Mouse (Mus musculus): ENCODE results near the gene Ttc6. TPM values are rescaled to one million over a fixed set of nuclear protein-coding genes. Genes with fewer than 3 reads are reported as not detected.

The Ttc6 gene
- polyA plus RNA-seq, 1 experiment from 2014 or later, result 1.6 TPM

GRCm38 (mm10) chr12:57549667-57550160 is 14.2 kb upstream of the Ttc6 start:
- Histone ChIP-seq H3K4me2 (ENCODE audit: low read length) (peak overlapping the region; percentile 8), H3K9ac (replicated peaks; ENCODE audit: low read length) (no peak overlapping the region), H3K27me3 (ENCODE audit: control insufficient read depth, insufficient read depth, low read length) (peaks cover 96% of the 10 kb centered on the region), H3K27ac (replicated peaks; ENCODE audit: low read depth, low read length) (no peak overlapping the region), H3K4me3 (replicated peaks; ENCODE audit: low read depth, low read length) (no peak overlapping the region), H3K9me3 (ENCODE audit: control insufficient read depth, low read length) (no peaks in the 10 kb centered on the region), H3K4me1 (ENCODE audit: control insufficient read depth, insufficient read depth, low read length) (0 out of 2 replicates have a peak, but pooled peaks cover 10% of the 10 kb centered on the region), H3K36me3 (ENCODE audit: control insufficient read depth, insufficient read depth, low read length) (no peaks in the 10 kb centered on the region)
- no peak for ATAC-seq (ENCODE audit: low FRiP score, low TSS enrichment)
- 1% methylated on average over 15 of the region's 15 CpGs for WGBS
- DNase-seq, result no peak

DNA sequence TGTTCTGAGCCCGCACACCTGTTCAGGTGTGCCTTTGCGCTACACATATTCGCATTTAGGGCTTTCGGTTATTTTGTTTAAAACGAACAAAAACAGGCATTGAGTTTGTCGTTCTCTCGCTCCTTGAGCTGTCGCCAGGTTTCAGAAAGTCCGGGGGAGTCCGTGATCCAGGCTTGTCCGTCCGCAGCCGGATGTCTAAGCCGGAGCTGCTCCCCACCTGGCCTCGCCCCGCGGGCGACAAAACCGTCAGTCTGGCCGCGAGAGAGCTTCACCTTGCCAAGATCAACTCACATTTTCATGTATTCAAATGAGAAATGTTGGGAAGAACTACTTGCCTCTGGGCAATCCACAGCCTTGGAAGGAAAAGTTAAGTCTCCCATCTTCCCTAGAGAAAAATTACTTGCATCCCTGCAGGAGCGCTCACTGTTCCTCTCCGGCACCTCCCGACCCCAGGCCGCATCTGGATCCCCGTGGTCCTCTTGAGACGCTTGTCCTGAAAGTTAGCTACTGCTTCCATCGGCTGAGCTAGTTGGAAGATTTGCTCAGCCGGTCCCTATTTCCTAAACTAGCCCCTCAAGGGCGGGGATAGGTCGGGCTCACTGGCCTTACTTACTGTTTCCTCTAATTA is 13.6 kb upstream of the Ttc6 start:
- H3K9me3 ChIP-seq (ENCODE audit: control insufficient read depth, low read length), result no peaks in the 10 kb centered on the region
- peaks cover 96% of the 10 kb centered on the region for H3K27me3 ChIP-seq (ENCODE audit: control insufficient read depth, insufficient read depth, low read length)
- H3K4me3 ChIP-seq (replicated peaks; ENCODE audit: low read depth, low read length), result no peak overlapping the region
- H3K9ac ChIP-seq (replicated peaks; ENCODE audit: low read length), result no peak overlapping the region
- H3K36me3 ChIP-seq (ENCODE audit: control insufficient read depth, insufficient read depth, low read length), result no peaks in the 10 kb centered on the region
- ATAC-seq (ENCODE audit: low FRiP score, low TSS enrichment) (no peak), DNase-seq (no peak)
- H3K27ac ChIP-seq (replicated peaks; ENCODE audit: low read depth, low read length), result no peak overlapping the region
- peak overlapping the region; percentile 8; the same call in 1 of the 2 replicates for H3K4me2 ChIP-seq (ENCODE audit: low read length)
- 0 out of 2 replicates have a peak, but pooled peaks cover 8% of the 10 kb centered on the region for H3K4me1 ChIP-seq (ENCODE audit: control insufficient read depth, insufficient read depth, low read length)
- WGBS, result under 1% methylated on average over 31 of the region's 31 CpGs

- Histone ChIP-seq H3K36me3 (ENCODE audit: control insufficient read depth, insufficient read depth, low read length) (no peaks in the 10 kb centered on the region), H3K4me1 (ENCODE audit: control insufficient read depth, insufficient read depth, low read length) (0 out of 2 replicates have a peak, but pooled peaks cover 2% of the 10 kb centered on the region), H3K4me3 (replicated peaks; ENCODE audit: low read depth, low read length) (no peak overlapping the region), H3K9ac (replicated peaks; ENCODE audit: low read length) (no peak overlapping the region), H3K4me2 (ENCODE audit: low read length) (no peak overlapping the region), H3K9me3 (ENCODE audit: control insufficient read depth, low read length) (no peaks in the 10 kb centered on the region), H3K27me3 (ENCODE audit: control insufficient read depth, insufficient read depth, low read length) (peaks cover 99% of the 10 kb centered on the region), H3K27ac (replicated peaks; ENCODE audit: low read depth, low read length) (no peak overlapping the region)
- DNase-seq (no peak), ATAC-seq (ENCODE audit: low FRiP score, low TSS enrichment) (no peak)
- WGBS, result 2% methylated on average over 8 of the region's 8 CpGs
Observed at GRCm38 (mm10) chr12:57550881-57551280, 13.0 kb upstream of the Ttc6 start.

DNA sequence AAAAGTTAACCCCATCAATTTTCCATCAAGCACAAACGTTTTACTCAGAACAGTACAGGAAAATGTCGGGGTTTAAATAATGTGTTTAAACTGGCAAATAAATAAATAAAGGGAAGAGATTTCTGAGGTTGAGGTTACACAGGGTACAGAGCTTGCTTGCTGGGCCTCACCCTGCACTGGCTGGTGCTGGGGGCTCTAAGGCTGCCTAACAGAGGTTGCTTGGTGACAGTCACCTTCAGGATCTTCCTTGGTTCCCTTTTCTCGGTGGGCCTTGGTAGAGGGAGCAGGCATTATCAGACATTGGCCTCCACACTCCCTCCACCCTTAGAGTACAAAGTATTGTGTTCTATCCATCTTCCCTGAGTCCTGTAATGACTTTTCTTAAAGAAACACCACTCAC is 11.6 kb upstream of the Ttc6 start:
- Histone ChIP-seq H3K9me3 (ENCODE audit: control insufficient read depth, low read length) (no peaks in the 10 kb centered on the region), H3K9ac (replicated peaks; ENCODE audit: low read length) (no peak overlapping the region), H3K27ac (replicated peaks; ENCODE audit: low read depth, low read length) (no peak overlapping the region), H3K4me2 (ENCODE audit: low read length) (no peak overlapping the region), H3K36me3 (ENCODE audit: control insufficient read depth, insufficient read depth, low read length) (no peaks in the 10 kb centered on the region), H3K4me1 (ENCODE audit: control insufficient read depth, insufficient read depth, low read length) (no peaks in the 10 kb centered on the region), H3K27me3 (ENCODE audit: control insufficient read depth, insufficient read depth, low read length) (peaks cover 88% of the 10 kb centered on the region), H3K4me3 (replicated peaks; ENCODE audit: low read depth, low read length) (no peak overlapping the region)
- ATAC-seq (ENCODE audit: low FRiP score, low TSS enrichment) (no peak), DNase-seq (no peak)
- 14% methylated on average over 3 of the region's 3 CpGs for WGBS

DNA sequence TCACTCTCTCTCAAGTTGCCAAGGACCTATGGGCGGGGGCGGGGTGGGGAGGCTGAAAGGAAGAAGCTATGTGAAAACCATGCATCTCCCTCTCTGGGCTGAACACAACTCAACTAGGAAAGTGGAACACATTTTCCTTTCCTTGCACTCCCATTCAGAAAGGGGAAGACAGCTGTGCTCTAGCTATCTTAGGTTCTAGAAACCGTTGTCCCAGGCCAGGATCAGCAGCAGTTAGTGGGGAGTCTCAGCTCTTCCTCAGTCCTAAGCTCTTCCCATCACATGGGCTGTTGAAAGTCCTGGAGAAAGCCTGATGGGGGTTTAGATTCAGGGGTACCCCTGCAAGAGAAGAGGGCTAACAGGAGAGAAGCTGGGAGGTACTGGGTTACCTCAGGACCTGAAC is 9.8 kb upstream of the Ttc6 start:
- ATAC-seq (ENCODE audit: low FRiP score, low TSS enrichment) (no peak), DNase-seq (no peak)
- Histone ChIP-seq H3K9ac (replicated peaks; ENCODE audit: low read length) (no peak overlapping the region), H3K27me3 (ENCODE audit: control insufficient read depth, insufficient read depth, low read length) (peaks cover 70% of the 10 kb centered on the region), H3K9me3 (ENCODE audit: control insufficient read depth, low read length) (no peaks in the 10 kb centered on the region), H3K4me2 (ENCODE audit: low read length) (no peak overlapping the region), H3K4me3 (replicated peaks; ENCODE audit: low read depth, low read length) (no peak overlapping the region), H3K27ac (replicated peaks; ENCODE audit: low read depth, low read length) (no peak overlapping the region), H3K4me1 (ENCODE audit: control insufficient read depth, insufficient read depth, low read length) (no peaks in the 10 kb centered on the region), H3K36me3 (ENCODE audit: control insufficient read depth, insufficient read depth, low read length) (no peaks in the 10 kb centered on the region)
- WGBS, result 40% methylated on average over 3 of the region's 3 CpGs

- Histone ChIP-seq H3K9me3 (ENCODE audit: control insufficient read depth, low read length) (no peaks in the 10 kb centered on the region), H3K9ac (replicated peaks; ENCODE audit: low read length) (no peak overlapping the region), H3K36me3 (ENCODE audit: control insufficient read depth, insufficient read depth, low read length) (no peaks in the 10 kb centered on the region), H3K4me1 (ENCODE audit: control insufficient read depth, insufficient read depth, low read length) (0 out of 2 replicates have a peak, but pooled peaks cover 8% of the 10 kb centered on the region), H3K4me2 (ENCODE audit: low read length) (no peak overlapping the region), H3K27me3 (ENCODE audit: control insufficient read depth, insufficient read depth, low read length) (peaks cover 25% of the 10 kb centered on the region), H3K4me3 (replicated peaks; ENCODE audit: low read depth, low read length) (no peak overlapping the region), H3K27ac (replicated peaks; ENCODE audit: low read depth, low read length) (no peak overlapping the region)
- WGBS, result 45% methylated on average over 9 of the region's 9 CpGs
- no peak for DNase-seq
- ATAC-seq (ENCODE audit: low FRiP score, low TSS enrichment), result no peak
Observed at GRCm38 (mm10) chr12:57571773-57572172, 7.9 kb downstream of the Ttc6 start.

GRCm38 (mm10) chr12:57572415-57572814 is 8.5 kb downstream of the Ttc6 start:
- no peak overlapping the region for H3K9ac ChIP-seq (replicated peaks; ENCODE audit: low read length)
- H3K27me3 ChIP-seq (ENCODE audit: control insufficient read depth, insufficient read depth, low read length), result peaks cover 25% of the 10 kb centered on the region
- DNase-seq (no peak), ATAC-seq (ENCODE audit: low FRiP score, low TSS enrichment) (no peak)
- H3K27ac ChIP-seq (replicated peaks; ENCODE audit: low read depth, low read length), result no peak overlapping the region
- H3K4me1 ChIP-seq (ENCODE audit: control insufficient read depth, insufficient read depth, low read length), result 0 out of 2 replicates have a peak, but pooled peaks cover 8% of the 10 kb centered on the region
- no peaks in the 10 kb centered on the region for H3K9me3 ChIP-seq (ENCODE audit: control insufficient read depth, low read length)
- no peak overlapping the region for H3K4me3 ChIP-seq (replicated peaks; ENCODE audit: low read depth, low read length)
- H3K4me2 ChIP-seq (ENCODE audit: low read length), result no peak overlapping the region
- H3K36me3 ChIP-seq (ENCODE audit: control insufficient read depth, insufficient read depth, low read length), result no peaks in the 10 kb centered on the region

DNA sequence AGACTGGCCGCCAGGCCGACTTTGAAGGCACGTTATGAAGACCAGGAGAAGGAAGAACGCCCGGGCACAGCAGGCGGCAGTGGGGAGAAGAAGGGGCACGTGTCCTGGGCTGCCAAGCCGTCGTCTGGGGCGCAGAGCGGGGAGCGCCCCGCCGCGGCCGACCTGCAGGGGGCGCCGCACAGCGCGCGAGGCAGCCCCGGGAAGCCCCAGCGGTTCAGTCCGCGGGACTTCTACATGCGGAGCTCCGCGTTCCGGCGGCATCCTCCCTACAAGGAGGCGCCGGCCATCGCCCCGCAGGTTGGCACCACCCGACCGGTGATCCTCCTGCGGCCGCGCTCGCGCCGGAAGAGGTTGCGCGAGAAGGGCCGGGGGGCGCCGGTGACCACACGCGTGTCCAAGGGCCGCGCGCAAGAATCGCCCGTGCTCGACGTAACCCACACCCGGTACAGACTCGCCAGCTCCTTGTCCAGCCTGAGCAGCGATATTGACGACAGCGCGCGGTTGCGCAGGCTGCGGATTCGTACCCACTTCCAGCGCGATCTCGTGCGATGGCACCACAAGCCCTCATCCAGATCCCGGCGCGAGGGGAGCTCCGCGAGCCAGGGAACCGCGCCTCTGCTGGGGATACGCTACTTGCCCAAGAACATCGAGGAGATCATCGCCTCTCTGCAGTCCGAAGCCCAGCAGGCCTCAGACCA is 12.2 kb downstream of the Ttc6 start:
- no peaks in the 10 kb centered on the region for H3K36me3 ChIP-seq (ENCODE audit: control insufficient read depth, insufficient read depth, low read length)
- H3K9me3 ChIP-seq (ENCODE audit: control insufficient read depth, low read length), result no peaks in the 10 kb centered on the region
- 2% methylated on average over 80 of the region's 81 CpGs for WGBS
- peak overlapping the region; percentile 48 for H3K4me3 ChIP-seq (replicated peaks; ENCODE audit: low read depth, low read length)
- 0 out of 2 replicates have a peak, but pooled peaks cover 8% of the 10 kb centered on the region for H3K4me1 ChIP-seq (ENCODE audit: control insufficient read depth, insufficient read depth, low read length)
- peaks cover 24% of the 10 kb centered on the region for H3K27me3 ChIP-seq (ENCODE audit: control insufficient read depth, insufficient read depth, low read length)
- H3K9ac ChIP-seq (replicated peaks; ENCODE audit: low read length), result peak overlapping the region; percentile 43; the same call in 1 of the 2 replicates
- peak overlapping the region; percentile 77 for H3K4me2 ChIP-seq (ENCODE audit: low read length)
- DNase-seq (peak; percentile 77), ATAC-seq (ENCODE audit: low FRiP score, low TSS enrichment) (peak; percentile 89)
- H3K27ac ChIP-seq (replicated peaks; ENCODE audit: low read depth, low read length), result no peak overlapping the region

DNA sequence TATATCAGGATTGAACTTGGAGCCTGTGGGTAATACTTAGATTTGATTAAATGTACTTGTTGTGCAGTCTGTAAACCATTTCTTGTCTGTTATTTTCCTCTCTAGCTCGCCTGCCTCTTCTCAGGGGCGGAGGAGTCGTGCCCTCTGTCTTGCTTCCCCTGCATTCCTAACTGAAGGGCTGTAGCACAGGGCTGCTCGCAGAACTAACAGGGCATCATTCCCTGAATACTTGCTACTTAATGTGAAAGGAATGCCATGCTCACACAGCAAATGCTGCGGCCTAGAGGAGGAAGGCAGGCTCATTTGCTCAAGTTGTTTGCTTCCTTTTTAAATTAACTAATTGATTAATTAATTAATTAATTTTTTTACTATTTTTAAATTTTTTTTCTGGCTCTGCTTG is 43.7 kb downstream of the Ttc6 start:
- ATAC-seq (ENCODE audit: low FRiP score, low TSS enrichment) (no peak), DNase-seq (no peak)
- whole genome bisulfite sequencing, result 72% methylated on average over 5 of the region's 5 CpGs
- H3K4me3 ChIP-seq (replicated peaks; ENCODE audit: low read depth, low read length), result no peak overlapping the region
- no peaks in the 10 kb centered on the region for H3K4me1 ChIP-seq (ENCODE audit: control insufficient read depth, insufficient read depth, low read length)
- H3K9ac ChIP-seq (replicated peaks; ENCODE audit: low read length), result no peak overlapping the region
- no peaks in the 10 kb centered on the region for H3K9me3 ChIP-seq (ENCODE audit: control insufficient read depth, low read length)
- H3K4me2 ChIP-seq (ENCODE audit: low read length), result no peak overlapping the region
- no peaks in the 10 kb centered on the region for H3K36me3 ChIP-seq (ENCODE audit: control insufficient read depth, insufficient read depth, low read length)
- H3K27me3 ChIP-seq (ENCODE audit: control insufficient read depth, insufficient read depth, low read length), result no peaks in the 10 kb centered on the region
- no peak overlapping the region for H3K27ac ChIP-seq (replicated peaks; ENCODE audit: low read depth, low read length)

Data from midbrain, embryonic 14.5 days (tissue).